Mouse (Mus musculus) embryonic facial prominence, embryonic 13.5 days (tissue): ENCODE results near the gene Gatad2b. TPM values are rescaled to one million over a fixed set of nuclear protein-coding genes. Genes with fewer than 3 reads are reported as not detected.
"Not testable (repeated sequence)": the region's sequence is repeated elsewhere in the genome, so short reads cannot be mapped to it uniquely, and the experiment has no call there.

Experiments used
- ATAC-seq: fragments of 200-750 bp; cut with Nextera tagmentation; 2 replicates; pipeline ENCODE4 v1.8.0; 2017; ENCODE audit warnings: low read depth; ENCODE audit not compliant: insufficient number of reproducible peaks, insufficient read depth, low FRiP score, low TSS enrichment
- H3K27ac ChIP-seq: fragments of 300-500 bp; sonication (generic); 2 replicates; pipeline ENCODE4 v1.5.1; 2015; ENCODE audit warnings: moderate library complexity, mild to moderate bottlenecking, inconsistent platforms
- H3K27me3 ChIP-seq: fragments of 300-500 bp; sonication (generic); 2 replicates; pipeline ENCODE4 v1.6.1; 2015; ENCODE audit warnings: mild to moderate bottlenecking, inconsistent platforms
- H3K36me3 ChIP-seq: fragments of 300-500 bp; sonication (generic); 2 replicates; pipeline ENCODE4 v1.6.1; 2015; ENCODE audit warnings: mild to moderate bottlenecking, inconsistent platforms
- H3K4me1 ChIP-seq: fragments of 300-500 bp; sonication (generic); 2 replicates; pipeline ENCODE4 v1.6.1; 2015; ENCODE audit warnings: inconsistent platforms
- H3K4me2 ChIP-seq: fragments of 300-500 bp; sonication (generic); 2 replicates; pipeline ENCODE4 v1.6.1; 2015; ENCODE audit warnings: moderate library complexity, mild to moderate bottlenecking, inconsistent platforms
- H3K4me3 ChIP-seq: fragments of 300-500 bp; sonication (generic); 2 replicates; pipeline ENCODE4 v1.5.1; 2015; ENCODE audit warnings: mild to moderate bottlenecking, inconsistent platforms
- H3K9ac ChIP-seq: fragments of 300-500 bp; sonication (generic); 2 replicates; pipeline ENCODE4 v1.6.1; 2015; ENCODE audit warnings: mild to moderate bottlenecking, inconsistent platforms
- H3K9me3 ChIP-seq: fragments of 300-500 bp; sonication (generic); 2 replicates; pipeline ENCODE4 v1.6.1; 2016; ENCODE audit warnings: inconsistent platforms
- WGBS: fragments of 180-500 bp; shearing (Covaris S2); methylation state at CpG from one replicate; pipeline ENCODE4 v1.1.7; 2015; ENCODE audit warnings: mixed read lengths; 5-methylcytosine and 5-hydroxymethylcytosine counted together
- polyA plus RNA-seq: library from polyadenylated mRNA; unstranded; fragments of >200 nt; fragmentation: Nextera tagmentation; extraction: Ambion mirVana; gene quantifications from 2 replicates; pipeline ENCODE4 v1.2.1, GENCODE M21; 2015

Gatad2b gene
- polyA plus RNA-seq = 19.0 and 24.5 TPM in 2 replicates

DNA sequence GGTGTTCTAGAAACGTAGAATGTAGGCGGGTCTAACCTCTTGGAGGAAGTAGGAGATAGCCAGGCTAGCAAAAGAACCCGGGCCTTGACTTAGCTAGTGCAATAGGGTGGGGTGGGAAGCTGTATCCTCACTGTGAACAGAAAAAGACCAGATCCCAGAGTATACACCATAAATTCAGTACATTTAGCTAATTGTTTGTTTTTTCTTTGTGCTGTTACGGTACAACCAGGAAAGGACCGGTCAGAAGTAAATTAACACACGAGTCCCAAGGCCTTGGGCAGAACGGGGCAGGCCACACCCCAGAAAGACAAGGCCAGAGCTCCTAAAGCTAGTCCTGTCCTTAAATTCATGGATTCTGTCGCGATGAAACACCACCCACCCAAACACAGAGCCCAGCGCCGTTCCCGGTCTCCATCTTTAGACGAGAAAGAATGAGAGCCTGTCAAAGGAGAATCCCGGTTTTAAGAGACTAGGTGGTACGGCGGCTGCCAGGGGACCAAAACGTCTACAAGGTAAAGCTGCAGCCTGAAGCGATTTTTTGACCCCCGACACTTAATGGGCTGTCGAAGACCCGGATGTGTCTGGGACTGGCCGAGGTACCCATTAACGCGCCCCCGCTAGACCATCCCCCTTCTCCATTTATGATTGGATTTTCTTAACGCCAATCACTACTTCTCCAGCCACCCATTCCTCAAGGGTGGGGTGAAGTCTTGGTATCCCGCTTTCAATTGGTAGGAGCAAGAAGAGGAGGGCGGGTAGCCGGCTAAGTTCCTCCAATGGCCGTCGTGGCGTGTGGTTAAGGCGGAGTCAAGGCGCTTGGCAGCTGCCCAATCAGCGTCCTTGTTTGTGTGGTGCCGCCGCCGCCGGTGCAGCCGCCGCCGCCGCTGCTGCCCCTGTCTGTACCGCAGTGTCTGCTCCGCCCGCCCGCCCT lies at the start of gene Gatad2b:
Gene Gatad2b, plus strand, starts transcription at position 834 of the 931 bp plus-strand sequence.
- Histone ChIP-seq H3K4me3 (peak within 1 kb of the TSS; percentile 84), H3K27me3 (no peaks in the 10 kb centered on the region), H3K9ac (peak within 1 kb of the TSS; percentile 89), H3K4me1 (peaks cover 16% of the 10 kb centered on the region), H3K27ac (peak within 1 kb of the TSS; percentile 97), H3K9me3 (no peaks in the 10 kb centered on the region), H3K4me2 (peak within 1 kb of the TSS; percentile 74), H3K36me3 (no peaks in the 10 kb centered on the region)
- peak; percentile 99 for ATAC-seq
- under 1% methylated on average over 45 of the region's 47 CpGs for WGBS

DNA sequence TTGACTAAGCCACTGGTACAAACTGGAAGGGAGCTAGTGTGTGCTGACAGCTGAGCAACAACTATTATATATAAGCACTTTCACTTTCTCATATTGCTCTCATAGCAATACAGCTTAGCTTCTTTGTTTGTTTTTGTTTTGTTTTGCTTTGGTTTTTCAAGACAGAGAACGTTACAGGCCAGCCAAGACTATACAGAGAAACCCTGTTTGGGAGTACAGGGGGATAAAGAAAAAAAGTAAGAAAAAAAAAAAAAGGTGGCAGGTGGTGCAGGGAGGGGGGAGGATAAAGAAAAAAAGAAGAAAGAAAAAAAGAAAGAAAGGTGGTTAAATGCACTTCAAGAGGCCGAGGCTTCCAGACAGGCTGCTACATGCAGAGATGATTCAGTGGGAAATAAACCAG lies 47.6 kb upstream of the Gatad2b start:
- peaks cover 11% of the 10 kb centered on the region for H3K36me3 ChIP-seq
- H3K9ac ChIP-seq = no peak overlapping the region
- no peak overlapping the region for H3K4me3 ChIP-seq
- H3K4me1 ChIP-seq = peaks cover 40% of the 10 kb centered on the region
- WGBS = 60% methylated on average over 2 of the region's 2 CpGs
- H3K4me2 ChIP-seq = no peak overlapping the region
- no peak overlapping the region for H3K27ac ChIP-seq
- H3K27me3 ChIP-seq = no peaks in the 10 kb centered on the region
- no peak for ATAC-seq
- no peaks in the 10 kb centered on the region for H3K9me3 ChIP-seq

DNA sequence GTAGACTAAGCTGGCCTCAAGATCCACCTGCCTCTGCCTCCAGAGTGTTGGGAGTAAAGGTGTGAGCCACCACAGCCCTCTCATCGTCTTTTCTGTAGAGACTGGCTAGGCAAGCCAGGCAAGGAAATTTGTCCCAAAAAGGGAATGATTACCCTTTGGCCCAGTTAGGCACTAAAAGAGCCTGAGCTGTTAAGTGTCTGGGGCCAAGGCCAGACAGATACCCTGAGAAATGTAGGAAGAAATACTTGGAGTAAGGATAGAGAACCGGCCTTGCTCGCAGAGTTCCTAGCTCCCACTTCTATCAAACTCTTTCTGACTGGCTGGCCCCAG lies 45.4 kb upstream of the Gatad2b start:
- Histone ChIP-seq H3K4me3 (peak overlapping the region; percentile 77), H3K36me3 (peaks cover 25% of the 10 kb centered on the region), H3K4me1 (peaks cover 34% of the 10 kb centered on the region), H3K9me3 (no peaks in the 10 kb centered on the region), H3K4me2 (peak overlapping the region; percentile 92), H3K27me3 (no peaks in the 10 kb centered on the region), H3K9ac (peak overlapping the region; percentile 89), H3K27ac (peak overlapping the region; percentile 93)
- no peak for ATAC-seq
- under 1% methylated on average over 3 of the region's 3 CpGs for WGBS

DNA sequence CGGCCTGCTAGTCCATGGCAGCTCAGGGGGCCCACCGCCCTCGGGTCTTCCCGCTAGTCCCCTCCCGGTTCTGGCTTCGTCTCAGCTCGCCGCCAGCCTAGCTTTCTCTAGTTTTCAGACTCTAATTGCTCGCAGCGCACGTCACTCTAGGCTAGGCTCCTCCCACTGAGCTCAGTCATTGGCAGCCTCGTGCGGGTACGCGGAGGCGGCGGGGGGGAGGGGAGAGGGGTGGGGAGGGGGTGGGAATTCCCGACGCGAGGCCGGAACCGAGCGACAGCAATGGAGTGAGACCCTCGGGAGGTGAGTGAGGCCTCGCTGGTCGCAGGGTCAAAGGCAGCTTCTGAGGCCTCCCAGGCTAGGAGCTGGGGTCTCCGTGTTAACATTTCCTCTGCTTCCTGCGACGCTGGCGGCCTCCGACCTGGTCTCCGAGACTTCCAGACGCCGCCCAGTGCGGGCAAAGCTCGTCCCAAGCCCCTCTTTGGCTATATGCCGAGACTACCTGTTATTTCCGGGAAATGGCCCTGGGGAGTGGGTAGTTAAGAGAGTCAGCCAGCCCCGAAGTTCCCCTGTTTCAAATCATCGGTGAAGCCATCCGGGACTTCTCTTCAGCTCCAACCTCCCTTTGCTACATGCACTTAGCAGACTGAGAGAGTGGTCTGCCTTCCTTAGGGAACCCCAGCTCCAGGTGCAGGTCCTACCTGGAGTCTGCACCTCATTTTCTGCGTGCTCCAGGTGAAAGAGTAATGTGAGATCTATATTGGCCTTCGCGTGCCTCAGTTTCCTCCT lies 44.8 kb upstream of the Gatad2b start, which contains the start of gene Slc39a1:
Gene Slc39a1, plus strand, starts transcription at position 213 of the 786 bp plus-strand sequence.
- under 1% methylated on average over 41 of the region's 44 CpGs for WGBS
- peak; percentile 91 for ATAC-seq
- no peaks in the 10 kb centered on the region for H3K27me3 ChIP-seq
- peak within 1 kb of the TSS; percentile 92 for H3K4me2 ChIP-seq
- H3K36me3 ChIP-seq = peaks cover 25% of the 10 kb centered on the region
- H3K9me3 ChIP-seq = no peaks in the 10 kb centered on the region
- peaks cover 29% of the 10 kb centered on the region for H3K4me1 ChIP-seq
- H3K4me3 ChIP-seq = peak within 1 kb of the TSS; percentile 77
- peak within 1 kb of the TSS; percentile 93 for H3K27ac ChIP-seq
- peak within 1 kb of the TSS; percentile 89 for H3K9ac ChIP-seq

DNA sequence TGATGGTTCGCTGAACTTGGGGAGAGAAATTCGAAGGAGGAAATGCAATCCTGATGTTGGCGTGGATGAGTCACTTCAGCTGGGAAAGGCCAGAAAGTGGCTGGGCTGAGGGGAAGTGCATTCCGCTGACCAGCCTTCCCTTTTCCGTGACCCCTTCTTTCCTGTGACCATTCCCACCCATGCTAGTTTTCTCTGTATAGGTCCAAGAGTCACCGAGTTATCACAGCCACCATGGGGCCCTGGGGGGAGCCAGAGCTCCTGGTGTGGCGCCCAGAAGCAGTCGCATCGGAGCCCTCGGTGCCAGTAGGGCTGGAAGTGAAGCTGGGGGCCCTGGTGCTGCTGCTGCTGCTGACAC lies 44.3 kb upstream of the Gatad2b start:
- Histone ChIP-seq H3K27me3 (no peaks in the 10 kb centered on the region), H3K9me3 (no peaks in the 10 kb centered on the region)

DNA sequence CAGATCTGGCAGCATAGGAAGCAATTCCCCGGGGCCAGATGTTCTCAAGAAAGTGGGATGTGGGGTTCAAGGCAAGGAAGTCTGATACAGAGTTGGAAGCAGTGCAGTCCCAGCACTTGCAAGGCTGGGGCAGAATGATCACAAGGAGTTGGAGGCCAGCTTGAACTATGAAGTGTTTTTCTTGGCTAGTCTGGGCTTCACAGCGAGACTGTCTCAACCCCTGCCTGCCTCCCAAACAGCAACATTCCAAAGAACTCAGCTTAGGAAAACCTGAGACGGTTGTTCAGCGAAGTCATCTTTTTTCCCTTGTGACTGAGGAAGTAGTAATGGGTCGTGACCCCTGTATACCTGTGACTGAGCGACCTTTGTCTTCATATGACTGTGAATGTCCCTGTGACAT lies 42.2 kb upstream of the Gatad2b start:
- no peak overlapping the region for H3K4me2 ChIP-seq
- ATAC-seq = no peak
- 83% methylated on average over 6 of the region's 6 CpGs for WGBS

More for the DNA sequence above, 44.3 kb upstream of the Gatad2b start:
- peak overlapping the region; percentile 89 for H3K9ac ChIP-seq
- H3K36me3 ChIP-seq = peaks cover 25% of the 10 kb centered on the region
- H3K4me1 ChIP-seq = peaks cover 23% of the 10 kb centered on the region
- peak overlapping the region; percentile 92 for H3K4me2 ChIP-seq
- WGBS = 7% methylated on average over 10 of the region's 10 CpGs
- peak overlapping the region; percentile 93 for H3K27ac ChIP-seq
- peak overlapping the region; percentile 77 for H3K4me3 ChIP-seq
- no peak for ATAC-seq

DNA sequence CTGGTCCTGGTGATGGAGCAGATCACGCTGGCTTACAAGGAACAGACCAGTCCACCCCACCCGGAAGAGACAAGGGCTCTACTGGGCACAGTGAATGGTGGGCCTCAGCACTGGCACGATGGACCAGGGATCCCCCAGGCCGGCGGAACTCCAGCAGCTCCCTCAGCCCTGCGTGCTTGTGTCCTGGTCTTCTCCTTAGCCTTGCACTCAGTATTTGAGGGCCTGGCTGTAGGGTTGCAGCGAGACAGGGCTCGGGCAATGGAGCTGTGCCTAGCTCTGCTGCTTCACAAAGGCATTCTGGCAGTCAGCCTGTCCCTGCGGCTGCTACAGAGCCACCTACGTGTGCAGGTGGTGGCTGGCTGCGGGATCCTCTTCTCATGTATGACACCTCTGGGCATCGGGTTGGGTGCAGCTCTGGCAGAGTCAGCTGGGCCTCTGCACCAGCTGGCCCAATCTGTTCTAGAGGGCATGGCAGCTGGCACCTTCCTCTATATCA lies 41.2 kb upstream of the Gatad2b start:
- H3K27me3 ChIP-seq, H3K9me3 ChIP-seq, H3K4me2 ChIP-seq, H3K4me3 ChIP-seq, H3K27ac ChIP-seq, H3K9ac ChIP-seq, ATAC-seq: not testable (repeated sequence)
- Histone ChIP-seq H3K4me1 (peaks cover 36% of the 10 kb centered on the region), H3K36me3 (peaks cover 26% of the 10 kb centered on the region)
- WGBS = 92% methylated on average over 10 of the region's 12 CpGs

More for the DNA sequence above, 42.2 kb upstream of the Gatad2b start:
- Histone ChIP-seq H3K4me1 (peaks cover 28% of the 10 kb centered on the region), H3K9me3 (no peaks in the 10 kb centered on the region), H3K27ac (no peak overlapping the region), H3K27me3 (no peaks in the 10 kb centered on the region), H3K36me3 (peaks cover 25% of the 10 kb centered on the region), H3K9ac (no peak overlapping the region), H3K4me3 (no peak overlapping the region)

DNA sequence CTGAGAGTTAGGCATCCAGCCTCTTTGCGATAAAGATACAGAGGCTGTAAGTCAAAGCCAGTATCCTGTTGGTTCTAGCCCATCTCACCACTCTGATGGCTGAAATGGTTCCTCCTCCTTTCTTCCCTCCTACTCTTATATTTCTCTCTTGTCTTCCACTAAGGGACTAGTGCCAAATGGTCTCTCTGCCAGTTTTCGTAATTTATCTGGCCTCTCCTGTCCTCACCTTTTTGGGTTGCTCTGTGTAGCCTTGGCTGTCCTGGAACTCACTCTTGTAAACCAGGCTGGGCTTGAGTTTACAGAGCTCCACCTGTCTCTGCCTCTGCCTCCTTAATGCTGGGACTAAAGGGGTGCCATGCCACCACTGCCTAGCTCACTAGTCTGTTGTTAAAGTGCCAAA lies 40.3 kb upstream of the Gatad2b start:
- H3K27ac ChIP-seq, H3K9me3 ChIP-seq, H3K9ac ChIP-seq, H3K27me3 ChIP-seq, ATAC-seq, H3K4me2 ChIP-seq, H3K4me3 ChIP-seq: not testable (repeated sequence)
- Histone ChIP-seq H3K4me1 (peaks cover 34% of the 10 kb centered on the region), H3K36me3 (peaks cover 34% of the 10 kb centered on the region)
- WGBS = 92% methylated on average over 2 of the region's 2 CpGs

DNA sequence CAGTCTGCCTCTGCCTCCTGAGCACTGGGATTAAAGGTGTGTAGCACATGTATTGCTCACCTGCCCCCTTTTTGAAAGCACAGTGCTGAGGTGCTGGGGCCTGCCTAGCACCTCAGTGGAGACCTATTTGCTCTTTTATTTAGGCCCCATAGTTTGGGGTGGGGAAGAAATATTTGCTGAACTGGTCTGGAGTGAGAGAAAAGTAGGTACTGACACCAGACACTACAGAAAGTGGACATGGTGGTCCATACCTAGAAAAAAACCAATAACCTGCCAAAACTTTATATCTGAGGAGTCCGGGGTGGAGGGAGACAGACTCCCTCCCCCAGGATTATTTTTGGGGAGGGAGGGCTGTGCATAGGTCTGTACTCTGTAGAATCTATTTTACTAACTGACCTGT lies 39.8 kb upstream of the Gatad2b start:
- H3K9ac ChIP-seq, H3K27ac ChIP-seq, H3K27me3 ChIP-seq, H3K9me3 ChIP-seq, H3K4me3 ChIP-seq, ATAC-seq: not testable (repeated sequence)
- Histone ChIP-seq H3K36me3 (peaks cover 37% of the 10 kb centered on the region), H3K4me2 (peak overlapping the region; percentile 82), H3K4me1 (peaks cover 32% of the 10 kb centered on the region)
- WGBS = 61% methylated on average over 1 of the region's 1 CpGs

DNA sequence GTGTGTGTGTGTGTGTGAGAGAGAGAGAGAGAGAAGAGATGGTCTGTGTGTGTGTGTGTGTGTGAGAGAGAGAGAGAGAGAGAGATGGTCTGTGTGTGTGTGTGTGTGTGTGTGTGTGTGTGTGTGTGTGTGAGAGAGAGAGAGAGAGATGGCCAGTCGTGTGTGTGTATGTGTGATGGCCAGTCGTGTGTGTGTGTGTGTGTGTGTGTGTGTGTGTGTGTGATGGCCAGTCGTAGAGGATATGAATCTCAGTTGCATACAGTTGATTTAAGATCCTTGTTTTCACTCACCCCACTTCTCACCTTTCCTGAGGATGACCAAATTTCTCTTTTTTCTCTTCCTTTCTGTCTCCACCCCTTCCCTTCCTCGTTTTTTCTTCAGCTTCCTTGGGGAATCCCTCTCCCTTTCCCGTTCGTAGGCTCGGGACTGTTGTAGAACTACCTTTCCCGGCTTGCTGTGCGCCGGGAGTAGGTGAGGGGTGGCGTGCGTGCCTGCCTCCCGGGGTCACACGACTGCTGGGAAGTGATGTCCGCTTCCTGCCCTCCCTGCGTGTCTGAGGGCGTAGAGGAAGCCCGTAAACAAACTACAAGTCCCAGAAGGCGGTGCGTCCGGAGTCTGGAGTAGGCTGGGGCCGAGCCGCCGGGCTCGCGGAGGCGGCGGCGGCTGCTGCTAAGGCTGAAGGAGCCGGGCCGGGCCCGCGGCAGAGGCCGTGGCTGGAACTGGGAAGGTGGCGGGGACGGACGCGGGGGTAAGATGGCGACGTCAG lies 39.1 kb upstream of the Gatad2b start, which contains the start of gene Crtc2:
Gene Crtc2, plus strand, starts transcription at position 511 of the 766 bp plus-strand sequence.
- peak; percentile 97 for ATAC-seq
- Histone ChIP-seq H3K4me3 (peak within 1 kb of the TSS; percentile 98), H3K27me3 (no peaks in the 10 kb centered on the region), H3K27ac (peak within 1 kb of the TSS; percentile 88), H3K36me3 (peaks cover 44% of the 10 kb centered on the region), H3K9me3 (no peaks in the 10 kb centered on the region), H3K9ac (peak within 1 kb of the TSS; percentile 97), H3K4me1 (peaks cover 28% of the 10 kb centered on the region), H3K4me2 (peak within 1 kb of the TSS; percentile 82)
- 1% methylated on average over 39 of the region's 40 CpGs for WGBS
